Mouse (Mus musculus): Measurements from ENCODE around the gene Ywhah. TPM values are rescaled to one million over a fixed set of nuclear protein-coding genes. Genes with fewer than 3 reads are reported as not detected.

Gene Ywhah
- total RNA-seq, 1 experiment, result 99.0 TPM

GRCm38 (mm10) chr5:33011132-33012106, 7.2 kb upstream of the Ywhah start:
- TF ChIP-seq ZC3H11A (IDR thresholded peaks at IDR 0.05; ENCODE audit: borderline replicate concordance, low read depth, low read length), result no peak
- no peak for TF ChIP-seq ZNF384 (IDR thresholded peaks at IDR 0.05; ENCODE audit: low read depth, low read length)
- TF ChIP-seq HCFC1 (IDR thresholded peaks at IDR 0.05; ENCODE audit: borderline replicate concordance, insufficient read depth, low read length), result no peak
- TF ChIP-seq MAFK (IDR thresholded peaks at IDR 0.05; ENCODE audit: insufficient read depth, low read depth, low read length), result no peak
- TF ChIP-seq CHD2 (IDR thresholded peaks at IDR 0.05; ENCODE audit: low read depth, low read length), result no peak
- Histone ChIP-seq H3K9me3 (ENCODE audit: control insufficient read depth, insufficient read depth, low read depth, low read length) (no peaks in the 10 kb centered on the region), H3K36me3 (ENCODE audit: control insufficient read depth, insufficient read depth, low read length, poor library complexity, severe bottlenecking) (no peaks in the 10 kb centered on the region), H3K9ac (ENCODE audit: insufficient read depth, low read depth, low read length, poor library complexity, severe bottlenecking) (no peak overlapping the region), H3K4me3 (ENCODE audit: insufficient read depth in 1 of 2, low read depth in 1 of 2, low read length in 2 of 2, poor library complexity in 1 of 2, severe bottlenecking in 1 of 2) (no peak overlapping the region), H3K27ac (ENCODE audit: insufficient read depth, low read depth, low read length, poor library complexity, severe bottlenecking) (no peak overlapping the region; the same call in 1 of the 2 replicates), H3K4me1 (ENCODE audit: control insufficient read depth in 2 of 2, insufficient read depth in 2 of 2, low read length in 2 of 2, poor library complexity in 1 of 2) (peaks cover 9 to 10% of the 10 kb centered on the region in 2 experiments)
- in situ Hi-C loops (cut with MboI; ENCODE audit: low sequenced_read_pairs in 2 of 2, unreplicated experiment in 2 of 2), result no loop called here
- DNase-seq (ENCODE audit: low read depth, low spot score), result no peak

GRCm38 (mm10) chr5:33014096-33014495, 4.5 kb upstream of the Ywhah start:
- Histone ChIP-seq H3K4me1 (ENCODE audit: control insufficient read depth in 2 of 2, insufficient read depth in 2 of 2, low read length in 2 of 2, poor library complexity in 1 of 2) (peaks cover 9 to 10% of the 10 kb centered on the region in 2 experiments), H3K4me3 (ENCODE audit: insufficient read depth in 1 of 2, low read depth in 1 of 2, low read length in 2 of 2, poor library complexity in 1 of 2, severe bottlenecking in 1 of 2) (no peak overlapping the region), H3K9me3 (ENCODE audit: control insufficient read depth, insufficient read depth, low read depth, low read length) (no peaks in the 10 kb centered on the region), H3K27ac (ENCODE audit: insufficient read depth, low read depth, low read length, poor library complexity, severe bottlenecking) (no peak overlapping the region), H3K36me3 (ENCODE audit: control insufficient read depth, insufficient read depth, low read length, poor library complexity, severe bottlenecking) (no peaks in the 10 kb centered on the region), H3K9ac (ENCODE audit: insufficient read depth, low read depth, low read length, poor library complexity, severe bottlenecking) (no peak overlapping the region)
- in situ Hi-C loops (cut with MboI; ENCODE audit: low sequenced_read_pairs in 2 of 2, unreplicated experiment in 2 of 2), result no loop called here
- TF ChIP-seq ZNF384 (IDR thresholded peaks at IDR 0.05; ENCODE audit: low read depth, low read length) (no peak), ZC3H11A (IDR thresholded peaks at IDR 0.05; ENCODE audit: borderline replicate concordance, low read depth, low read length) (no peak), MAFK (IDR thresholded peaks at IDR 0.05; ENCODE audit: insufficient read depth, low read depth, low read length) (no peak), CHD2 (IDR thresholded peaks at IDR 0.05; ENCODE audit: low read depth, low read length) (no peak), HCFC1 (IDR thresholded peaks at IDR 0.05; ENCODE audit: borderline replicate concordance, insufficient read depth, low read length) (no peak)
- no peak for DNase-seq (ENCODE audit: low read depth, low spot score)

GRCm38 (mm10) chr5:33015579-33015978, 3.0 kb upstream of the Ywhah start:
- TF ChIP-seq ZNF384 (IDR thresholded peaks at IDR 0.05; ENCODE audit: low read depth, low read length), result no peak
- no peak for TF ChIP-seq CHD2 (IDR thresholded peaks at IDR 0.05; ENCODE audit: low read depth, low read length)
- no peak for TF ChIP-seq ZC3H11A (IDR thresholded peaks at IDR 0.05; ENCODE audit: borderline replicate concordance, low read depth, low read length)
- TF ChIP-seq HCFC1 (IDR thresholded peaks at IDR 0.05; ENCODE audit: borderline replicate concordance, insufficient read depth, low read length), result no peak
- TF ChIP-seq MAFK (IDR thresholded peaks at IDR 0.05; ENCODE audit: insufficient read depth, low read depth, low read length), result no peak
- H3K27ac ChIP-seq (ENCODE audit: insufficient read depth, low read depth, low read length, poor library complexity, severe bottlenecking), result no peak overlapping the region
- in situ Hi-C loops (cut with MboI; ENCODE audit: low sequenced_read_pairs in 2 of 2, unreplicated experiment in 2 of 2), result no loop called here
- DNase-seq (ENCODE audit: low read depth, low spot score), result no peak
- H3K4me1 ChIP-seq (ENCODE audit: control insufficient read depth in 2 of 2, insufficient read depth in 2 of 2, low read length in 2 of 2, poor library complexity in 1 of 2), result peaks cover 10 to 11% of the 10 kb centered on the region in 2 experiments
- H3K9me3 ChIP-seq (ENCODE audit: control insufficient read depth, insufficient read depth, low read depth, low read length), result no peaks in the 10 kb centered on the region
- H3K9ac ChIP-seq (ENCODE audit: insufficient read depth, low read depth, low read length, poor library complexity, severe bottlenecking), result no peak overlapping the region
- H3K36me3 ChIP-seq (ENCODE audit: control insufficient read depth, insufficient read depth, low read length, poor library complexity, severe bottlenecking), result peaks cover 2% of the 10 kb centered on the region; the same call in 1 of the 2 replicates
- H3K4me3 ChIP-seq (ENCODE audit: insufficient read depth in 1 of 2, low read depth in 1 of 2, low read length in 2 of 2, poor library complexity in 1 of 2, severe bottlenecking in 1 of 2), result no peak overlapping the region

- no peak for DNase-seq (ENCODE audit: low read depth, low spot score)
Observed at GRCm38 (mm10) chr5:33018189-33018560, 441 bp upstream of the Ywhah start.

More at GRCm38 (mm10) chr5:33018189-33018560, 441 bp upstream of the Ywhah start:
- Histone ChIP-seq H3K27ac (ENCODE audit: insufficient read depth, low read depth, low read length, poor library complexity, severe bottlenecking) (peak overlapping the region; percentile 96), H3K9ac (ENCODE audit: insufficient read depth, low read depth, low read length, poor library complexity, severe bottlenecking) (peak overlapping the region; percentile 93), H3K36me3 (ENCODE audit: control insufficient read depth, insufficient read depth, low read length, poor library complexity, severe bottlenecking) (peaks cover 4% of the 10 kb centered on the region; the same call in 1 of the 2 replicates), H3K4me3 (ENCODE audit: insufficient read depth in 1 of 2, low read depth in 1 of 2, low read length in 2 of 2, poor library complexity in 1 of 2, severe bottlenecking in 1 of 2) (peak overlapping the region; percentile 69 to 73), H3K4me1 (ENCODE audit: control insufficient read depth in 2 of 2, insufficient read depth in 2 of 2, low read length in 2 of 2, poor library complexity in 1 of 2) (peaks cover 2 to 6% of the 10 kb centered on the region in 2 experiments; a peak in 3 of 4 replicates), H3K9me3 (ENCODE audit: control insufficient read depth, insufficient read depth, low read depth, low read length) (no peaks in the 10 kb centered on the region)
- in situ Hi-C loops (cut with MboI; ENCODE audit: low sequenced_read_pairs in 2 of 2, unreplicated experiment in 2 of 2), result no loop called here
- TF ChIP-seq ZC3H11A (IDR thresholded peaks at IDR 0.05; ENCODE audit: borderline replicate concordance, low read depth, low read length), result no peak
- TF ChIP-seq MAFK (IDR thresholded peaks at IDR 0.05; ENCODE audit: insufficient read depth, low read depth, low read length), result no peak
- TF ChIP-seq CHD2 (IDR thresholded peaks at IDR 0.05; ENCODE audit: low read depth, low read length), result no peak
- TF ChIP-seq HCFC1 (IDR thresholded peaks at IDR 0.05; ENCODE audit: borderline replicate concordance, insufficient read depth, low read length), result no peak
- TF ChIP-seq ZNF384 (IDR thresholded peaks at IDR 0.05; ENCODE audit: low read depth, low read length), result no peak

Measured in ES-E14 (cell line).